Mouse (Mus musculus) megakaryocyte, embryonic 14.5 days (primary cell): ENCODE data around the gene Gcn1l1.

ENCODE experiments used
- FLI1 ChIP-seq: IDR thresholded peaks from 2 replicates; pipeline ENCODE4 v1.6.1; 2012; ENCODE audit warnings: low read length, inconsistent platforms, mixed read lengths
- GATA1 ChIP-seq: IDR thresholded peaks from 3 replicates; pipeline ENCODE4 v1.6.1; 2012; ENCODE audit warnings: mixed read lengths, low read length, inconsistent platforms, borderline replicate concordance

DNA sequence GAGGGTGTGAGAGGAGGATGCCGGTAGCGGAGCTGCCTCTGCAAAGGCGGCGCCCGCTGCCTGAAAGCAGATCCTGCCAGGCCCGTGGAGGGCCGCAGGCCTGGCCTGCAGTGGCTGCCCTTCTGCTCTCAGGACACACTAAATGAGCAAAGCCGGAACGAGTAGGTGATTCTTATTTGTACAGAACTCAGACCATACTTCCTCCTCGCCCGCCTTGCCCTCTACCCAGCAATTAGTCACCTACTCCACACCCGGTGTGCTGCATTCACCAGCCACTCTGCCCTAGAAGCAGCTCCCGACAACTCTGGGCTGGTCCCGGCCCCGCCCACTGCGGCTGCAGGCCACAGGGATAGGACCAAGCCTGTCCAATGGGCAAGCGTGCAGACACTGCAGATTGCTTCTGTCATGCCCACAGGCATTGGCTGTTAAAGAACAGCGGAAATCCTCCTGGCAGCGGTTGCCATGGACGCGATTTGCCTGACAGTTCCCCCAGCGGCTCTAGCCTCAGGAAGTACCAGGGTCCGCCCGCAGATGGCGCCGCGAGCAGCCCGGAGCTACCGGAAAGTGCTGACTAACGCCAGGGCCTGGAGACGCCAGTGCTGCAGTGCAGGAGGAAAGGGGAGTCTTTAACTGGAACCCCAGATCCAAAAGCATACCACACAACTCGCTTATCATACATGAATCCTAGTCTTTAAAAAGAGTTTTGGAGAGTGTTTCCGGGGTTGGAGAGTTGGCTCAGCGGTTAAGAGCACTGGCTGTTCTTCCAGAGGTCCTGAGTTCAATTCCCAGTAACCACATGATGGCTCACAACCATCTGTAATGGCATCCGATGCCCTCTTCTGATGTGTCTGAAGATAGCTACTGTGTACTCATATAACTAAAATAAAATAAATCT, 87.9 kb downstream of the Gcn1l1 start:
- TF ChIP-seq GATA1 (no peak), FLI1 (no peak)
